Comparison of ENCODE assay signal across 29 mouse cellular contexts in the genomic region with DNA sequence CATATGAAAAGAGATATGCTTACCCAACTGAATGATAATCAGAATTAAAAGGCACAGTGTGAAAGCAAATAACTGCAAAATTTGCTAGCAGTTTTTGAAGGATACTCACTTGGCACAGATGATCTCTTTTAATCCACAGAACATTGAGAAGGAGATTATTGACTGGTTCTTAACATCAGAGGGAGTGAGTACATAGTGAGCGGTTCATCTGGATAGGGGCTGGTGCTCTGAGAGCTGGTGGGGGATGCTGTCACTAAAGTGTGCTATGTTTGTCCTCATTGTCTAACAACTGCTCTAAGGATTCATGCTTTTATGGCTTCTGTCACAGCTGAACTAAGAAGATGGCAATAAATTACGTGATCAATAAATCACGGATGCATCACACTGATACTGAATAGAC.
A peak's percentile ranks its signal among the peaks of the same experiment; 100 is the strongest.
DNase-seq lines count a peak whose midpoint lies in the region; ATAC-seq and TF ChIP-seq lines count a peak whose summit lies in the region.
"Had no signal": no experiment of that assay in that cellular context is flagged by ENCODE, and none has a peak within 500 bp of the region (broad histone marks: within the 10 kb centered on the region; RNA-seq: fewer than 3 reads in every experiment).

No protein-coding gene starts in this region.

- H3K9me3 ChIP-seq in midbrain, embryonic 11.5 days (ENCODE audit: control insufficient read depth, low read length) = no peaks in the 10 kb centered on the region
- no peaks in the 10 kb centered on the region for H3K9me3 ChIP-seq in midbrain, postnatal 0 days (ENCODE audit: low read length)
- H3K9me3 ChIP-seq in midbrain, embryonic 16.5 days (replicated peaks; ENCODE audit: control insufficient read depth, low read length, poor library complexity, severe bottlenecking) = no peaks in the 10 kb centered on the region
- H3K9me3 ChIP-seq in midbrain, embryonic 10.5 days (replicated peaks) = no peaks in the 10 kb centered on the region
- H3K9me3 ChIP-seq: embryonic facial prominence, embryonic 10.5 days; embryonic facial prominence, embryonic 13.5 days; forebrain, embryonic 12.5 days; heart, embryonic 12.5 days; heart, embryonic 15.5 days; hindbrain, embryonic 10.5 days; hindbrain, embryonic 13.5 days had no signal

- no peak for TF ChIP-seq CTCF in midbrain, postnatal 0 days (IDR thresholded peaks at IDR 0.05)

- ATAC-seq in midbrain, embryonic 11.5 days (ENCODE audit: low FRiP score) = 0 out of 2 replicates have a peak, but pooled peaks have one; percentile 46
- no peak for ATAC-seq in midbrain, postnatal 0 days (ENCODE audit: low FRiP score)
- ATAC-seq in midbrain, embryonic 16.5 days = 0 out of 2 replicates have a peak, but pooled peaks have one; percentile 60
- ATAC-seq: activated CD4-positive, CD25-positive, alpha-beta regulatory T cell, adult 4 months; CD4-positive, CD25-positive, alpha-beta regulatory T cell, adult 4 months; forebrain, embryonic 16.5 days; hindbrain, embryonic 16.5 days had no signal

- H3K27me3 ChIP-seq in midbrain, embryonic 11.5 days (ENCODE audit: control insufficient read depth, insufficient read depth, low read length) = no peaks in the 10 kb centered on the region
- no peaks in the 10 kb centered on the region for H3K27me3 ChIP-seq in midbrain, postnatal 0 days (ENCODE audit: insufficient read depth, low read length)
- no peaks in the 10 kb centered on the region for H3K27me3 ChIP-seq in midbrain, embryonic 16.5 days (ENCODE audit: control insufficient read depth, insufficient read depth, low read depth, low read length)
- H3K27me3 ChIP-seq in midbrain, embryonic 10.5 days (ENCODE audit: low read depth, poor library complexity, severe bottlenecking) = no peaks in the 10 kb centered on the region
- H3K27me3 ChIP-seq: embryonic facial prominence, embryonic 13.5 days; forebrain, embryonic 12.5 days; heart, embryonic 12.5 days; heart, embryonic 15.5 days; hindbrain, embryonic 13.5 days had no signal

- H3K36me3 ChIP-seq in midbrain, embryonic 11.5 days (ENCODE audit: control insufficient read depth, insufficient read depth, low read length) = no peaks in the 10 kb centered on the region
- H3K36me3 ChIP-seq in midbrain, postnatal 0 days (ENCODE audit: insufficient read depth, low read length) = no peaks in the 10 kb centered on the region
- no peaks in the 10 kb centered on the region for H3K36me3 ChIP-seq in midbrain, embryonic 16.5 days (ENCODE audit: control insufficient read depth, insufficient read depth, low read length)
- H3K36me3 ChIP-seq in midbrain, embryonic 10.5 days = no peaks in the 10 kb centered on the region
- H3K36me3 ChIP-seq: embryonic facial prominence, embryonic 10.5 days; embryonic facial prominence, embryonic 13.5 days; forebrain, embryonic 12.5 days; heart, embryonic 12.5 days; heart, embryonic 15.5 days; hindbrain, embryonic 10.5 days; hindbrain, embryonic 13.5 days had no signal

- WGBS in midbrain, embryonic 11.5 days = 66% methylated on average over 3 of the region's 3 CpGs
- 79% methylated on average over 3 of the region's 3 CpGs for WGBS in midbrain, postnatal 0 days
- WGBS in midbrain, embryonic 16.5 days = 64% methylated on average over 3 of the region's 3 CpGs
- WGBS in midbrain, embryonic 10.5 days = 77% methylated on average over 3 of the region's 3 CpGs

- no peak overlapping the region for H3K9ac ChIP-seq in midbrain, embryonic 11.5 days (ENCODE audit: low read length)
- no peak overlapping the region for H3K9ac ChIP-seq in midbrain, postnatal 0 days (replicated peaks; ENCODE audit: low read length, poor library complexity, severe bottlenecking)
- no peak overlapping the region for H3K9ac ChIP-seq in midbrain, embryonic 16.5 days (ENCODE audit: low read depth, low read length)
- H3K9ac ChIP-seq: embryonic facial prominence, embryonic 13.5 days; forebrain, embryonic 12.5 days; heart, embryonic 12.5 days; heart, embryonic 15.5 days; hindbrain, embryonic 13.5 days had no signal

- H3K4me1 ChIP-seq in midbrain, embryonic 11.5 days (ENCODE audit: control insufficient read depth, insufficient read depth, low read length) = no peaks in the 10 kb centered on the region
- no peaks in the 10 kb centered on the region for H3K4me1 ChIP-seq in midbrain, postnatal 0 days (ENCODE audit: insufficient read depth, low read length)
- no peaks in the 10 kb centered on the region for H3K4me1 ChIP-seq in midbrain, embryonic 16.5 days (ENCODE audit: control insufficient read depth, insufficient read depth, low read length)
- no peaks in the 10 kb centered on the region for H3K4me1 ChIP-seq in midbrain, embryonic 10.5 days
- H3K4me1 ChIP-seq: embryonic facial prominence, embryonic 10.5 days; embryonic facial prominence, embryonic 13.5 days; forebrain, embryonic 12.5 days; heart, embryonic 12.5 days; heart, embryonic 15.5 days; hindbrain, embryonic 10.5 days; hindbrain, embryonic 13.5 days had no signal

- no peak overlapping the region for H3K27ac ChIP-seq in midbrain, embryonic 11.5 days (ENCODE audit: low read depth, low read length)
- no peak overlapping the region for H3K27ac ChIP-seq in midbrain, postnatal 0 days (ENCODE audit: low read depth, low read length)
- no peak overlapping the region for H3K27ac ChIP-seq in midbrain, embryonic 16.5 days (ENCODE audit: low read length)
- H3K27ac ChIP-seq in midbrain, embryonic 10.5 days (replicated peaks) = no peak overlapping the region
- H3K27ac ChIP-seq: embryonic facial prominence, embryonic 10.5 days; embryonic facial prominence, embryonic 13.5 days; forebrain, embryonic 12.5 days; gastrocnemius, adult 2 months; heart, embryonic 15.5 days; hindbrain, embryonic 10.5 days; hindbrain, embryonic 13.5 days had no signal

- no peak overlapping the region for H3K4me2 ChIP-seq in midbrain, embryonic 11.5 days
- no peak overlapping the region for H3K4me2 ChIP-seq in midbrain, postnatal 0 days (ENCODE audit: low read depth, low read length, poor library complexity, severe bottlenecking)
- H3K4me2 ChIP-seq in midbrain, embryonic 16.5 days (ENCODE audit: low read length) = no peak overlapping the region
- H3K4me2 ChIP-seq: embryonic facial prominence, embryonic 13.5 days; forebrain, embryonic 12.5 days; heart, embryonic 12.5 days; heart, embryonic 15.5 days; hindbrain, embryonic 13.5 days had no signal

- H3K4me3 ChIP-seq in midbrain, embryonic 11.5 days (ENCODE audit: low read depth, low read length) = no peak overlapping the region
- H3K4me3 ChIP-seq in midbrain, postnatal 0 days (ENCODE audit: low read depth, low read length) = no peak overlapping the region
- no peak overlapping the region for H3K4me3 ChIP-seq in midbrain, embryonic 16.5 days (ENCODE audit: low read depth, low read length)
- no peak overlapping the region for H3K4me3 ChIP-seq in midbrain, embryonic 10.5 days
- H3K4me3 ChIP-seq: embryonic facial prominence, embryonic 10.5 days; embryonic facial prominence, embryonic 13.5 days; erythroblast, embryonic 14.5 days; forebrain, embryonic 12.5 days; gastrocnemius, adult 2 months; heart, embryonic 12.5 days; heart, embryonic 15.5 days; hindbrain, embryonic 10.5 days; hindbrain, embryonic 13.5 days had no signal

- intact Hi-C loops in gastrocnemius, postnatal 36 days (cut with DNase I) = no loop called here

- DNase-seq in midbrain, embryonic 11.5 days (ENCODE audit: low spot score, missing footprints) = no peak
- DNase-seq in midbrain, postnatal 0 days (ENCODE audit: low spot score) = no peak
- DNase-seq in midbrain, embryonic 10.5 days (ENCODE audit: low spot score) = no peak
- peak; percentile 20 for DNase-seq in retina, embryonic 14.5 days (ENCODE audit: low spot score)
- DNase-seq in retina, postnatal 1 day = no peak
- no peak for DNase-seq in gastrocnemius, postnatal 36 days
- DNase-seq: adrenal gland, postnatal 10 days; adrenal gland, postnatal 36 days; cerebellum, adult 18-20 months; cerebellum, adult 9-10 months; cerebellum, postnatal 14 days; gastrocnemius, adult 2 months; gastrocnemius, postnatal 14 days; heart, adult 18-20 months; heart, postnatal 10 days; heart, postnatal 36 days had no signal
